In genomic region chr7:100845412-100845811, GRCm38 (mm10) we compare ENCODE assay signal across 8 mouse cellular contexts. TPM values are rescaled to one million over a fixed set of nuclear protein-coding genes. Genes with fewer than 3 reads are reported as not detected.
DNase-seq lines count a peak whose midpoint lies in the region.

No protein-coding gene starts in this region.

- peaks cover 23% of the 10 kb centered on the region for H3K4me1 ChIP-seq in heart, embryonic 10.5 days
- peaks cover 8% of the 10 kb centered on the region for H3K4me1 ChIP-seq in forebrain, embryonic 10.5 days

- no peak overlapping the region for H3K4me3 ChIP-seq in heart, embryonic 10.5 days
- no peak overlapping the region for H3K4me3 ChIP-seq in forebrain, embryonic 10.5 days

- H3K9me3 ChIP-seq in heart, embryonic 10.5 days: no peaks in the 10 kb centered on the region
- H3K9me3 ChIP-seq in forebrain, embryonic 10.5 days: 0 out of 2 replicates have a peak, but pooled peaks cover 4% of the 10 kb centered on the region

- H3K27ac ChIP-seq in heart, embryonic 10.5 days: peak overlapping the region; percentile 13; the same call in 1 of the 2 replicates
- no peak overlapping the region for H3K27ac ChIP-seq in forebrain, embryonic 10.5 days

- peak; percentile 11 for DNase-seq in cerebellum, adult 11-12 months
- no peak for DNase-seq in cerebellum, adult 8-10 months
- DNase-seq in MEL-GATA-1-ER (ENCODE audit: extremely low read depth, low read depth): peak; percentile 87
- DNase-seq in heart, embryonic 10.5 days (ENCODE audit: low spot score): no peak
- peak; percentile 45 to 60 for DNase-seq in kidney, postnatal 36 days
- DNase-seq in lung, postnatal 36 days: peak; percentile 87
- no peak for DNase-seq in testis, postnatal 14 days (ENCODE audit: low spot score)
- DNase-seq in forebrain, embryonic 10.5 days (ENCODE audit: extremely low spot score, low spot score): no peak

- H3K27me3 ChIP-seq in heart, embryonic 10.5 days (ENCODE audit: insufficient read depth, poor library complexity, severe bottlenecking): no peaks in the 10 kb centered on the region
- H3K27me3 ChIP-seq in forebrain, embryonic 10.5 days (ENCODE audit: poor library complexity, severe bottlenecking): no peaks in the 10 kb centered on the region

- peaks cover 31% of the 10 kb centered on the region for H3K36me3 ChIP-seq in heart, embryonic 10.5 days
- peaks cover 42% of the 10 kb centered on the region for H3K36me3 ChIP-seq in forebrain, embryonic 10.5 days (replicated peaks)

- WGBS in heart, embryonic 10.5 days: 42% methylated on average over 1 of the region's 1 CpGs
- WGBS in forebrain, embryonic 10.5 days: 63% methylated on average over 1 of the region's 1 CpGs

RNA-seq across cellular contexts. Expression of gene Relt, which starts 17.8 kb away (rescaled TPM):
- polyA plus RNA-seq in heart, embryonic 10.5 days (2016; fragmentation: Nextera tagmentation; extraction: Ambion mirVana): 4.4 and 5.3 TPM in 2 replicates
- polyA plus RNA-seq in forebrain, embryonic 10.5 days (2016; fragmentation: Nextera tagmentation; extraction: Ambion mirVana): 5.0 and 5.7 TPM in 2 replicates

Comparison
In these comparisons a context has a peak if more than half of its experiments do, and no peak if none do; other contexts are left out.
1. DNase-seq: peak in cerebellum, adult 11-12 months (single experiment), MEL-GATA-1-ER (single experiment), kidney, postnatal 36 days (2 of 2) and lung, postnatal 36 days (single experiment); none in cerebellum, adult 8-10 months (single experiment), heart, embryonic 10.5 days (single experiment), testis, postnatal 14 days (single experiment) and forebrain, embryonic 10.5 days (single experiment).